Mouse (Mus musculus): ENCODE results near the gene Sept9.
A peak's percentile ranks its signal among the peaks of the same experiment; 100 is the strongest.

DNA sequence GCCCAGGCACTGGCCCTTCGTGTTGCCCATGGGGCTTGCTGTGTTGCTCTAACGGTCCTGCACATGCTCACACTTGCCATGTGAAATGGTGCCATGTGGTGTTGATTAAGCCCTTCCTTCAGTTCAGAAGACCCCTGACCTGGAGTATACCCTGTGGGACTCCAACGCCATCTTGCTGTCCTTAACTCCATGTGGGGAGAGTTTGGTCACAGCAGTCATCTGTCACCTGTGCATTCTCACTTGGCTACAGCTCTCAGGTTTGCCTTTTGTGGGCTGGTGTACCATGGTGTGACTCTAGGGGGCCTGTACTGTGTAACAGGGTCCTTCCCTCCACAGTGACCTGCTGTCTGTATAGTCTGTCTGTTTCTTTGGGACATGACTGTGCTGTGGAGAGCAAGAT is 118.7 kb downstream of the Sept9 start:
- TF ChIP-seq CTCF (IDR thresholded peaks at IDR 0.05; ENCODE audit: low read depth, low read length) = peak; percentile 25; the same call in 1 of the 2 replicates
- no peak for TF ChIP-seq TAL1 (conservative IDR thresholded peaks at IDR 0.05; ENCODE audit: low read depth, low read length)
- TF ChIP-seq POLR2AphosphoS5 (IDR thresholded peaks at IDR 0.05; ENCODE audit: insufficient replicate concordance, low read depth, low read length) = no peak
- TF ChIP-seq GATA1 (IDR thresholded peaks at IDR 0.05; ENCODE audit: borderline replicate concordance, low read length) = no peak
- TF ChIP-seq GATA2 (IDR thresholded peaks at IDR 0.05; ENCODE audit: borderline replicate concordance, low read depth, low read length) = no peak

Data from G1E (cell line).